Mouse (Mus musculus): ENCODE data around the gene Prnd.

The Prnd gene

GRCm38 (mm10) chr2:131941501-131941900 is 9.2 kb upstream of the Prnd start:
- no peak for DNase-seq

- DNase-seq, result no peak
Observed at GRCm38 (mm10) chr2:131944370-131944769, 6.3 kb upstream of the Prnd start.

GRCm38 (mm10) chr2:131945225-131945624 is 5.4 kb upstream of the Prnd start:
- DNase-seq, result no peak

- no peak for DNase-seq
Observed at GRCm38 (mm10) chr2:131945765-131946164, 4.9 kb upstream of the Prnd start.

GRCm38 (mm10) chr2:131946351-131946750 is 4.3 kb upstream of the Prnd start:
- no peak for DNase-seq

GRCm38 (mm10) chr2:131948156-131948555 is 2.5 kb upstream of the Prnd start:
- no peak for DNase-seq

- DNase-seq, result no peak
Observed at GRCm38 (mm10) chr2:131948916-131949639, 1.6 kb upstream of the Prnd start.

- DNase-seq, result peak; percentile 65
Observed at GRCm38 (mm10) chr2:131949767-131950597, 679 bp upstream of the Prnd start.

GRCm38 (mm10) chr2:131952456-131952855 is 1.8 kb downstream of the Prnd start:
- no peak for DNase-seq

- no peak for DNase-seq
Observed at GRCm38 (mm10) chr2:131952961-131953538, 2.4 kb downstream of the Prnd start.

- DNase-seq, result no peak
Observed at GRCm38 (mm10) chr2:131953711-131954110, 3.0 kb downstream of the Prnd start.

GRCm38 (mm10) chr2:131954835-131955234 is 4.2 kb downstream of the Prnd start:
- DNase-seq, result no peak

GRCm38 (mm10) chr2:131955264-131955663 is 4.6 kb downstream of the Prnd start:
- no peak for DNase-seq

- DNase-seq, result no peak
Observed at GRCm38 (mm10) chr2:131956336-131957256, 5.9 kb downstream of the Prnd start.

- DNase-seq, result no peak
Observed at GRCm38 (mm10) chr2:131957731-131958222, 7.1 kb downstream of the Prnd start.

GRCm38 (mm10) chr2:131961671-131962070 is 11.0 kb downstream of the Prnd start:
- no peak for DNase-seq

GRCm38 (mm10) chr2:131970597-131970996 is 19.9 kb downstream of the Prnd start:
- DNase-seq, result no peak

GRCm38 (mm10) chr2:131971098-131971497 is 20.4 kb downstream of the Prnd start:
- no peak for DNase-seq

GRCm38 (mm10) chr2:131976663-131977062 is 26.0 kb downstream of the Prnd start:
- DNase-seq, result no peak

- no peak for DNase-seq
Observed at GRCm38 (mm10) chr2:131980866-131981265, 30.2 kb downstream of the Prnd start.

GRCm38 (mm10) chr2:131982546-131983196 is 32.0 kb downstream of the Prnd start:
- peak; percentile 52 for DNase-seq

GRCm38 (mm10) chr2:131987950-131988349 is 37.3 kb downstream of the Prnd start:
- DNase-seq, result no peak
